Mouse (Mus musculus) urinary bladder, postnatal 10 days (tissue): Measurements from ENCODE around the gene Tm9sf4.

Experiments used
- DNase-seq: peaks from one replicate; pipeline ENCODE4 v3.0.0; 2022; ENCODE audit warnings: low spot score

Tm9sf4 gene

GRCm38 (mm10) chr2:153160133-153160532, 970 bp upstream of the Tm9sf4 start:
- DNase-seq, result no peak

- no peak for DNase-seq
Observed at GRCm38 (mm10) chr2:153161684-153162080, 579 bp downstream of the Tm9sf4 start.

GRCm38 (mm10) chr2:153167136-153167535, 6.0 kb downstream of the Tm9sf4 start:
- no peak for DNase-seq

GRCm38 (mm10) chr2:153168134-153168820, 7.2 kb downstream of the Tm9sf4 start:
- DNase-seq, result no peak

- DNase-seq, result no peak
Observed at GRCm38 (mm10) chr2:153170490-153171224, 9.6 kb downstream of the Tm9sf4 start.

GRCm38 (mm10) chr2:153171966-153172365, 10.9 kb downstream of the Tm9sf4 start:
- no peak for DNase-seq

- DNase-seq, result no peak
Observed at GRCm38 (mm10) chr2:153175995-153176570, 15.0 kb downstream of the Tm9sf4 start.

- no peak for DNase-seq
Observed at GRCm38 (mm10) chr2:153177188-153177587, 16.1 kb downstream of the Tm9sf4 start.

GRCm38 (mm10) chr2:153179126-153179860, 18.2 kb downstream of the Tm9sf4 start:
- DNase-seq, result no peak

- no peak for DNase-seq
Observed at GRCm38 (mm10) chr2:153179961-153180360, 18.9 kb downstream of the Tm9sf4 start.

GRCm38 (mm10) chr2:153186176-153186591, 25.1 kb downstream of the Tm9sf4 start:
- no peak for DNase-seq

- DNase-seq, result no peak
Observed at GRCm38 (mm10) chr2:153187848-153188247, 26.7 kb downstream of the Tm9sf4 start.

- no peak for DNase-seq
Observed at GRCm38 (mm10) chr2:153191242-153191641, 30.1 kb downstream of the Tm9sf4 start.

GRCm38 (mm10) chr2:153194255-153194654, 33.2 kb downstream of the Tm9sf4 start:
- DNase-seq, result no peak

- DNase-seq, result no peak
Observed at GRCm38 (mm10) chr2:153198485-153198884, 37.4 kb downstream of the Tm9sf4 start.

GRCm38 (mm10) chr2:153199114-153199513, 38.0 kb downstream of the Tm9sf4 start:
- no peak for DNase-seq

- no peak for DNase-seq
Observed at GRCm38 (mm10) chr2:153202766-153203165, 41.7 kb downstream of the Tm9sf4 start.

- no peak for DNase-seq
Observed at GRCm38 (mm10) chr2:153208149-153208548, 47.0 kb downstream of the Tm9sf4 start.

GRCm38 (mm10) chr2:153209286-153209685, 48.2 kb downstream of the Tm9sf4 start:
- no peak for DNase-seq

GRCm38 (mm10) chr2:153211451-153211850, 50.3 kb downstream of the Tm9sf4 start:
- DNase-seq, result no peak

- DNase-seq, result no peak
Observed at GRCm38 (mm10) chr2:153213351-153213750, 52.2 kb downstream of the Tm9sf4 start.

- no peak for DNase-seq
Observed at GRCm38 (mm10) chr2:153214771-153215259, 53.7 kb downstream of the Tm9sf4 start.
